Mouse (Mus musculus): ENCODE data around the gene Trim7.

DNA sequence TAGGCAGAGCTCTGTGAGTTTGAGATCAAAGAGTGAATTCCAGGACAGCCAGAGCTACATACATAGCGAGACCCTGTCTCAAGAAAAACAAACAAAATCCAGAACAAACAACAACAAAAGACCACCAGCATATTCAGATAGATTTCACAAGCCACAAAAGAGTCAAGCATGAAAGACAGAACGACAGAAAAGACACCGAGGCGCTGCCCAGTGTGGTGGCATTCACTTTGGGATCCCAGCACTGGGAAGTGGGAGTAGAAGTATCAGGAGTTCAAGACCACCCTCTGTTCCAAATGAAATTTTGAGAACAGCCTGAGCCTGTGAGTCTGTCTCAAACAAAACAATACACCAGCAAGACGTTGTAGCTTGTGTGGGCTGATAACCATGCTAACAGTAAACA is 20.9 kb downstream of the Trim7 start:
- no peak for TF ChIP-seq POLR2A (IDR thresholded peaks at IDR 0.05; ENCODE audit: insufficient read depth, low read depth, low read length)
- TF ChIP-seq CTCF (IDR thresholded peaks at IDR 0.05): no peak
- no peak for TF ChIP-seq EP300 (IDR thresholded peaks at IDR 0.05; ENCODE audit: insufficient read depth, low read depth, low read length)

Data from heart, adult 2 months (tissue).